Mouse (Mus musculus) kidney, embryonic 14.5 days (tissue): ENCODE measurements around the gene Fam131c. TPM values are rescaled to one million over a fixed set of nuclear protein-coding genes. Genes with fewer than 3 reads are reported as not detected.
A peak's percentile ranks its signal among the peaks of the same experiment; 100 is the strongest.

Experiments
- ATAC-seq: fragments of 200-750 bp; cut with Nextera tagmentation; 2 replicates; pipeline ENCODE4 v1.8.0; 2017; ENCODE audit warnings: moderate number of reproducible peaks, mild to moderate bottlenecking, moderate TSS enrichment, moderate library complexity; ENCODE audit not compliant: low FRiP score, low TSS enrichment
- H3K27ac ChIP-seq: fragments of 300-500 bp; sonication (generic); 2 replicates; pipeline ENCODE4 v1.5.1; 2014; ENCODE audit warnings: low read depth, mild to moderate bottlenecking, low read length, moderate library complexity, mixed read lengths
- H3K27me3 ChIP-seq: fragments of 300-500 bp; sonication (generic); 2 replicates; pipeline ENCODE4 v1.6.1; 2014; ENCODE audit warnings: mild to moderate bottlenecking, low read length; ENCODE audit not compliant: control insufficient read depth, insufficient read depth
- H3K36me3 ChIP-seq: fragments of 300-500 bp; sonication (generic); 2 replicates; pipeline ENCODE4 v1.6.1; 2014; ENCODE audit warnings: low read length, mixed read lengths; ENCODE audit not compliant: control insufficient read depth, insufficient read depth
- H3K4me1 ChIP-seq: fragments of 300-500 bp; sonication (generic); 2 replicates; pipeline ENCODE4 v1.6.1; 2014; ENCODE audit warnings: low read length, mixed read lengths; ENCODE audit not compliant: control insufficient read depth, insufficient read depth
- H3K4me2 ChIP-seq: fragments of 300-500 bp; sonication (generic); replicated peaks from 2 replicates; pipeline ENCODE4 v1.6.1; 2014; ENCODE audit warnings: low read depth, mild to moderate bottlenecking, low read length
- H3K4me3 ChIP-seq: fragments of 300-500 bp; sonication (generic); 2 replicates; pipeline ENCODE4 v1.5.1; 2014; ENCODE audit warnings: mild to moderate bottlenecking, low read length
- H3K9ac ChIP-seq: fragments of 300-500 bp; sonication (generic); 2 replicates; pipeline ENCODE4 v1.6.1; 2014; ENCODE audit warnings: low read depth, mild to moderate bottlenecking, low read length, moderate library complexity
- H3K9me3 ChIP-seq: fragments of 300-500 bp; sonication (generic); 2 replicates; pipeline ENCODE4 v1.6.1; 2016; ENCODE audit warnings: low read length; ENCODE audit not compliant: control insufficient read depth
- WGBS: fragments of 180-500 bp; shearing (Covaris S2); extraction: QIAGEN DNeasy Blood & Tissue Kit; methylation state at CpG from one replicate; pipeline ENCODE4 v1.1.7; 2014; 5-methylcytosine and 5-hydroxymethylcytosine counted together
- polyA plus RNA-seq: library from polyadenylated mRNA; unstranded; fragments of >200 nt; fragmentation: Nextera tagmentation; extraction: Ambion mirVana; gene quantifications from 2 replicates; pipeline ENCODE4 v1.2.1, GENCODE M21; 2014

Fam131c gene
- polyA plus RNA-seq, 1 experiment from 2014 or later = 1.9 TPM

GRCm38 (mm10) chr4:141422841-141423240 is 54.8 kb downstream of the Fam131c start:
- Histone ChIP-seq H3K9ac (no peak overlapping the region), H3K36me3 (no peaks in the 10 kb centered on the region), H3K27ac (no peak overlapping the region), H3K9me3 (no peaks in the 10 kb centered on the region), H3K4me3 (no peak overlapping the region), H3K4me1 (peaks cover 22% of the 10 kb centered on the region), H3K4me2 (no peak overlapping the region), H3K27me3 (no peaks in the 10 kb centered on the region)
- WGBS = 85% methylated on average over 5 of the region's 5 CpGs
- ATAC-seq = no peak

- no peak overlapping the region for H3K27ac ChIP-seq
Observed at GRCm38 (mm10) chr4:141423288-141423687, 55.3 kb downstream of the Fam131c start.

GRCm38 (mm10) chr4:141423691-141424431 is 55.8 kb downstream of the Fam131c start:
- H3K9me3 ChIP-seq = no peaks in the 10 kb centered on the region
- H3K4me1 ChIP-seq = peaks cover 22% of the 10 kb centered on the region
- 83% methylated on average over 13 of the region's 13 CpGs for WGBS
- no peak overlapping the region for H3K9ac ChIP-seq
- H3K27me3 ChIP-seq = no peaks in the 10 kb centered on the region
- H3K4me2 ChIP-seq = no peak overlapping the region
- no peak overlapping the region for H3K4me3 ChIP-seq
- no peak overlapping the region for H3K27ac ChIP-seq
- no peaks in the 10 kb centered on the region for H3K36me3 ChIP-seq
- no peak for ATAC-seq

More at GRCm38 (mm10) chr4:141423288-141423687, 55.3 kb downstream of the Fam131c start:
- H3K9ac ChIP-seq = no peak overlapping the region
- ATAC-seq = no peak
- no peak overlapping the region for H3K4me3 ChIP-seq
- no peaks in the 10 kb centered on the region for H3K9me3 ChIP-seq
- no peak overlapping the region for H3K4me2 ChIP-seq
- no peaks in the 10 kb centered on the region for H3K36me3 ChIP-seq
- H3K27me3 ChIP-seq = no peaks in the 10 kb centered on the region
- H3K4me1 ChIP-seq = peaks cover 22% of the 10 kb centered on the region
- 93% methylated on average over 4 of the region's 5 CpGs for WGBS

- H3K4me2 ChIP-seq = peak overlapping the region; percentile 84
- peak; percentile 76 for ATAC-seq
- H3K4me3 ChIP-seq = peak overlapping the region; percentile 39
- no peaks in the 10 kb centered on the region for H3K9me3 ChIP-seq
- no peaks in the 10 kb centered on the region for H3K27me3 ChIP-seq
- no peaks in the 10 kb centered on the region for H3K36me3 ChIP-seq
- no peak overlapping the region for H3K27ac ChIP-seq
- peaks cover 13% of the 10 kb centered on the region for H3K4me1 ChIP-seq
- 3% methylated on average over 36 of the region's 36 CpGs for WGBS
- H3K9ac ChIP-seq = peak overlapping the region; percentile 56
Observed at GRCm38 (mm10) chr4:141425484-141426479, 57.8 kb downstream of the Fam131c start.

GRCm38 (mm10) chr4:141426796-141427745 is 59.1 kb downstream of the Fam131c start:
- no peak for ATAC-seq
- no peaks in the 10 kb centered on the region for H3K27me3 ChIP-seq
- H3K27ac ChIP-seq = no peak overlapping the region
- H3K4me2 ChIP-seq = no peak overlapping the region
- 72% methylated on average over 10 of the region's 10 CpGs for WGBS
- no peaks in the 10 kb centered on the region for H3K36me3 ChIP-seq
- H3K9me3 ChIP-seq = no peaks in the 10 kb centered on the region
- no peak overlapping the region for H3K4me3 ChIP-seq
- no peak overlapping the region for H3K9ac ChIP-seq
- H3K4me1 ChIP-seq = peaks cover 7% of the 10 kb centered on the region

GRCm38 (mm10) chr4:141427921-141428320 is 59.9 kb downstream of the Fam131c start:
- ATAC-seq = no peak
- Histone ChIP-seq H3K4me3 (no peak overlapping the region), H3K36me3 (no peaks in the 10 kb centered on the region), H3K9ac (no peak overlapping the region), H3K27ac (no peak overlapping the region), H3K4me2 (no peak overlapping the region), H3K27me3 (no peaks in the 10 kb centered on the region), H3K9me3 (no peaks in the 10 kb centered on the region), H3K4me1 (peaks cover 7% of the 10 kb centered on the region)
- WGBS = 86% methylated on average over 13 of the region's 13 CpGs

GRCm38 (mm10) chr4:141429381-141429780 is 61.4 kb downstream of the Fam131c start:
- no peak overlapping the region for H3K4me3 ChIP-seq
- H3K27ac ChIP-seq = no peak overlapping the region
- H3K4me1 ChIP-seq = peaks cover 7% of the 10 kb centered on the region
- H3K9ac ChIP-seq = no peak overlapping the region
- H3K9me3 ChIP-seq = no peaks in the 10 kb centered on the region
- no peaks in the 10 kb centered on the region for H3K27me3 ChIP-seq
- WGBS = 79% methylated on average over 6 of the region's 6 CpGs
- H3K36me3 ChIP-seq = no peaks in the 10 kb centered on the region
- no peak overlapping the region for H3K4me2 ChIP-seq
- no peak for ATAC-seq

- no peaks in the 10 kb centered on the region for H3K9me3 ChIP-seq
- H3K4me2 ChIP-seq = no peak overlapping the region
- no peaks in the 10 kb centered on the region for H3K27me3 ChIP-seq
- H3K9ac ChIP-seq = no peak overlapping the region
- H3K27ac ChIP-seq = no peak overlapping the region
- no peak overlapping the region for H3K4me3 ChIP-seq
- WGBS = 59% methylated on average over 9 of the region's 9 CpGs
- ATAC-seq = no peak
- no peaks in the 10 kb centered on the region for H3K36me3 ChIP-seq
- peaks cover 7% of the 10 kb centered on the region for H3K4me1 ChIP-seq
Observed at GRCm38 (mm10) chr4:141429847-141430246, 61.8 kb downstream of the Fam131c start.
